Comparison of ENCODE assay signal across 9 mouse cellular contexts in the genomic region with DNA sequence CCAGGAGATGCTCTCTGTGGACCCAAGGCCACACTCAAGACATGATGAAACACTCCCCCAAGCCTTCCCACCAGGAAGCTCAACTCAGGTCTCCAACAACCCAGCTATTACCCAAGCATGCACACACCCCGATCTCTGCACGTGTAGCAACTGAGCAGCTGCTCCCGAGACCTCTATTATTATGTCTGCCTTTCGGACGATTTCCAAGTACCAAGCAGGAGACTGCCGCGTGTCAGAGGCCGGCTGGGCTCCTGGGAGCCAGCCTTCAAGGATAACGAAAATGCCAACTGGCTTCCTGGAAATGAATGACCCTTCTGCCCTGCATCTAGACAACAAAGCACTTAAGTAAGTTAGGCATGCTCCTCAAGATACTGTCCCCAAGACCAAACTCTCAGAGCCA. TPM values are rescaled to one million over a fixed set of nuclear protein-coding genes. Genes with fewer than 3 reads are reported as not detected.
DNase-seq lines count a peak whose midpoint lies in the region; ATAC-seq and TF ChIP-seq lines count a peak whose summit lies in the region.
"Had no signal": no experiment of that assay in that cellular context is flagged by ENCODE, and none has a peak within 500 bp of the region (broad histone marks: within the 10 kb centered on the region; RNA-seq: fewer than 3 reads in every experiment).

No protein-coding gene starts in this region.

- DNase-seq in left cerebral cortex, adult 2 months (ENCODE audit: extremely low spot score in 1 of 2, low spot score in 2 of 2) = no peak
- DNase-seq in left cerebral cortex, postnatal 36 days (ENCODE audit: low spot score in 2 of 2) = no peak
- DNase-seq in forebrain, embryonic 10.5 days (ENCODE audit: extremely low spot score, low spot score) = no peak
- no peak for DNase-seq in ovary, adult 18-20 months (ENCODE audit: low spot score)
- DNase-seq in T-cell, adult 2 months (ENCODE audit: low spot score) = no peak
- no peak for DNase-seq in gastrocnemius, adult 8-10 months (ENCODE audit: low spot score in 2 of 2)

- no peak for TF ChIP-seq CTCF in left cerebral cortex, adult 2 months (IDR thresholded peaks at IDR 0.05)

- intact Hi-C loops in left cerebral cortex, adult 2 months (cut with DNase I) = no loop called here
- intact Hi-C loops in left cerebral cortex, postnatal 36 days (cut with DNase I) = no loop called here

- H3K4me2 ChIP-seq in intestine, embryonic 15.5 days (replicated peaks) = peak overlapping the region; percentile 77
- peak overlapping the region; percentile 61 for H3K4me2 ChIP-seq in neural tube, embryonic 14.5 days (ENCODE audit: low read depth, low read length)

- H3K36me3 ChIP-seq in forebrain, embryonic 10.5 days (replicated peaks) = peaks cover 49% of the 10 kb centered on the region
- H3K36me3 ChIP-seq in intestine, embryonic 15.5 days = peaks cover 9% of the 10 kb centered on the region
- H3K36me3 ChIP-seq in neural tube, embryonic 14.5 days (ENCODE audit: control insufficient read depth, insufficient read depth, low read length) = no peaks in the 10 kb centered on the region

- H3K9ac ChIP-seq in intestine, embryonic 15.5 days = peak overlapping the region; percentile 86
- H3K9ac ChIP-seq in neural tube, embryonic 14.5 days (replicated peaks; ENCODE audit: low read depth, low read length) = peak overlapping the region; percentile 90; the same call in 1 of the 2 replicates

- ATAC-seq in intestine, embryonic 15.5 days = 0 out of 2 replicates have a peak, but pooled peaks have one; percentile 24
- ATAC-seq in neural tube, embryonic 14.5 days (ENCODE audit: low read depth) = no peak

- H3K4me1 ChIP-seq in forebrain, embryonic 10.5 days = peaks cover 31% of the 10 kb centered on the region
- H3K4me1 ChIP-seq in intestine, embryonic 15.5 days (replicated peaks) = peaks cover 20% of the 10 kb centered on the region
- peaks cover 11% of the 10 kb centered on the region for H3K4me1 ChIP-seq in neural tube, embryonic 14.5 days (ENCODE audit: control insufficient read depth, insufficient read depth, low read length)

- peaks cover 17% of the 10 kb centered on the region for H3K9me3 ChIP-seq in forebrain, embryonic 10.5 days
- H3K9me3 ChIP-seq in intestine, embryonic 15.5 days = no peaks in the 10 kb centered on the region
- no peaks in the 10 kb centered on the region for H3K9me3 ChIP-seq in neural tube, embryonic 14.5 days (ENCODE audit: control insufficient read depth, low read length)

- H3K27me3 ChIP-seq in forebrain, embryonic 10.5 days (ENCODE audit: poor library complexity, severe bottlenecking) = no peaks in the 10 kb centered on the region
- no peaks in the 10 kb centered on the region for H3K27me3 ChIP-seq in intestine, embryonic 15.5 days (replicated peaks)
- no peaks in the 10 kb centered on the region for H3K27me3 ChIP-seq in neural tube, embryonic 14.5 days (ENCODE audit: control insufficient read depth, insufficient read depth, low read length)

- H3K4me3 ChIP-seq in left cerebral cortex, adult 2 months = peak overlapping the region; percentile 81
- H3K4me3 ChIP-seq in forebrain, embryonic 10.5 days = peak overlapping the region; percentile 86
- peak overlapping the region; percentile 72 for H3K4me3 ChIP-seq in intestine, embryonic 15.5 days (replicated peaks)
- peak overlapping the region; percentile 73 for H3K4me3 ChIP-seq in neural tube, embryonic 14.5 days (ENCODE audit: low read depth, low read length)

- H3K27ac ChIP-seq in left cerebral cortex, adult 2 months = no peak overlapping the region
- H3K27ac ChIP-seq in forebrain, embryonic 10.5 days = peak overlapping the region; percentile 98; the same call in 1 of the 2 replicates
- peak overlapping the region; percentile 86 for H3K27ac ChIP-seq in intestine, embryonic 15.5 days
- 0 out of 2 replicates have a peak overlapping the region, but pooled peaks have one; percentile 5 for H3K27ac ChIP-seq in neural tube, embryonic 14.5 days (ENCODE audit: low read depth, low read length)

- 84% methylated on average over 9 of the region's 9 CpGs for WGBS in forebrain, embryonic 10.5 days
- 11% methylated on average over 9 of the region's 9 CpGs for WGBS in intestine, embryonic 15.5 days
- 30% methylated on average over 9 of the region's 9 CpGs for WGBS in neural tube, embryonic 14.5 days

RNA-seq across cellular contexts. Expression of a gene that starts 2.1 kb away (rescaled TPM):
- 10 to 100 TPM; 46.9 to 47.0 TPM for total RNA-seq in left cerebral cortex, adult 2 months (2021)
- 10 to 100 TPM; 38.5 to 57.8 TPM for total RNA-seq in left cerebral cortex, postnatal 36 days (2021)
- polyA plus RNA-seq in forebrain, embryonic 10.5 days (2016; fragmentation: Nextera tagmentation; extraction: Ambion mirVana) = 92.6 and 98.9 TPM in 2 replicates
- 81.6 and 84.4 TPM in 2 replicates for polyA plus RNA-seq in intestine, embryonic 15.5 days (2015; fragmentation: Nextera tagmentation; extraction: Ambion mirVana)
- 60.3 and 63.4 TPM in 2 replicates for polyA plus RNA-seq in neural tube, embryonic 14.5 days (2014; fragmentation: Nextera tagmentation; extraction: Ambion mirVana)
- 10 to 100 TPM; 13.1 to 15.3 (median 14.8) TPM for total RNA-seq in gastrocnemius, adult 8-10 months (2022)
- total RNA-seq: neutrophil, adult 5-6 weeks had no signal
